Mouse (Mus musculus): ENCODE measurements around the gene Tshz2. TPM values are rescaled to one million over a fixed set of nuclear protein-coding genes. Genes with fewer than 3 reads are reported as not detected.

The Tshz2 gene
- polyA plus RNA-seq, 1 experiment from 2014 or later, result 20.1 TPM

DNA sequence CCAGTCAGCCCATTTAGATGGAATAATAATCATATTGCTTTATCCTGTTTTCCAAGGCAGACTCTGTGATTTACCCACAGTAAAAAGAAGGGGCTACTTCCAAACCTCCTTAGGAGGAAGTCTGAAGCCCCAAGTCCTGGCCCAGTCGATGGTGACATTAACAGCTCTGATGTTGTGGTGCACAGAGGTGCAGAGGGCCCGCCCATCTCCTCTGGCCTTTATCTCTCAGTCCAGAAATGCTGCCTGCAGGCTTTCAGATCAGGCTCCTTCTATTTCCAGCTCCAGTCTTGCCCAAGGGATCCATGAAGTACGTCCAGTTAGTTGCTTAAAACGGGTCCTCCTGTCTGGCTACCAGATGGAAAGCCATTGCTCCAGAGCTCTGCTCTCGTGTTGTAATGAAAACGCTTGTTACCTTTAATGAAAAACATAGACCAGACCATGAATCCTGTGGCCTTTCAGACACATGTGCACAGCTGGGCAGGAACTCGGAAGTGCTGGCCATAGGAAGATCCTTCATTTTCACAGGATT lies 114.4 kb downstream of the Tshz2 start:
- no peak overlapping the region for H3K27ac ChIP-seq (ENCODE audit: low read length)
- no peaks in the 10 kb centered on the region for H3K27me3 ChIP-seq (ENCODE audit: control insufficient read depth, insufficient read depth, low read length)
- no peaks in the 10 kb centered on the region for H3K36me3 ChIP-seq (ENCODE audit: control insufficient read depth, insufficient read depth, low read length)
- no peak overlapping the region for H3K4me3 ChIP-seq (ENCODE audit: low read depth, low read length)
- WGBS, result 85% methylated on average over 7 of the region's 7 CpGs
- H3K4me2 ChIP-seq (replicated peaks; ENCODE audit: low read depth, low read length), result no peak overlapping the region
- H3K9ac ChIP-seq (replicated peaks; ENCODE audit: low read depth, low read length), result no peak overlapping the region
- no peaks in the 10 kb centered on the region for H3K9me3 ChIP-seq (ENCODE audit: control insufficient read depth, low read depth, low read length)
- peaks cover 22% of the 10 kb centered on the region for H3K4me1 ChIP-seq (ENCODE audit: control insufficient read depth, insufficient read depth, low read length)
- ATAC-seq (ENCODE audit: insufficient number of reproducible peaks, insufficient read depth, low FRiP score, low read depth), result no peak

DNA sequence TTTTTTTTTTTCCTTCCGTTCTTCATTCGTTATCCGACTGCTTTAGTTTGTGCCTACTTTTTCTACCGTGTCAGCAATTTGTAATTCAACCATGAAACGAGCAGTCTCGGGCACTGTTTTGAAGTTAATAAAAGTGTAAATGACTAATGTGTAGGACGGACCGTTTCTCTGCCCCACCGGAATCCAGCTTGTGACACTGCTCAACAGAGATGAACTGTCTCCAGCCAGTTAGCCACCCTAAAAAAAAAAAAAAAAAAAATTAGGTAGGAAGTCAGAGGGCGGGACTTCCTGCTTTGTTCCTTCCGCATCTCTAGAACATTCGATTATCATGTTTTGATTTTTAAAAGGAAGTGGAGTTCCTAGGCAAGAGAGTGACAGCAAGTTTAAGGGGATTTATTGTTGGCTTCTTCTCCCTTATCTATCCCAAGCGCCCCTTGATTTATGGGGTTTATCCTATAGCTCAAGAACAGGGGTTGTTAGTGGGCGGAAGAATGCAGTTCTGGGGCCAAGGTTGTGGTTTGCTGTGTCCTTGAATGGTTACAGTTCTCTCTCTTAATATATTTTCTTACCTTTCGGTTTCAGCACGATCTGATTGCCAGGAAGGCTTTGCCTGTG lies 116.6 kb downstream of the Tshz2 start:
- no peak overlapping the region for H3K9ac ChIP-seq (replicated peaks; ENCODE audit: low read depth, low read length)
- H3K4me1 ChIP-seq (ENCODE audit: control insufficient read depth, insufficient read depth, low read length), result peaks cover 15% of the 10 kb centered on the region
- H3K36me3 ChIP-seq (ENCODE audit: control insufficient read depth, insufficient read depth, low read length), result no peaks in the 10 kb centered on the region
- no peaks in the 10 kb centered on the region for H3K27me3 ChIP-seq (ENCODE audit: control insufficient read depth, insufficient read depth, low read length)
- no peaks in the 10 kb centered on the region for H3K9me3 ChIP-seq (ENCODE audit: control insufficient read depth, low read depth, low read length)
- no peak overlapping the region for H3K4me3 ChIP-seq (ENCODE audit: low read depth, low read length)
- H3K27ac ChIP-seq (ENCODE audit: low read length), result no peak overlapping the region
- no peak overlapping the region for H3K4me2 ChIP-seq (replicated peaks; ENCODE audit: low read depth, low read length)
- ATAC-seq (ENCODE audit: insufficient number of reproducible peaks, insufficient read depth, low FRiP score, low read depth), result no peak
- 54% methylated on average over 16 of the region's 16 CpGs for WGBS

DNA sequence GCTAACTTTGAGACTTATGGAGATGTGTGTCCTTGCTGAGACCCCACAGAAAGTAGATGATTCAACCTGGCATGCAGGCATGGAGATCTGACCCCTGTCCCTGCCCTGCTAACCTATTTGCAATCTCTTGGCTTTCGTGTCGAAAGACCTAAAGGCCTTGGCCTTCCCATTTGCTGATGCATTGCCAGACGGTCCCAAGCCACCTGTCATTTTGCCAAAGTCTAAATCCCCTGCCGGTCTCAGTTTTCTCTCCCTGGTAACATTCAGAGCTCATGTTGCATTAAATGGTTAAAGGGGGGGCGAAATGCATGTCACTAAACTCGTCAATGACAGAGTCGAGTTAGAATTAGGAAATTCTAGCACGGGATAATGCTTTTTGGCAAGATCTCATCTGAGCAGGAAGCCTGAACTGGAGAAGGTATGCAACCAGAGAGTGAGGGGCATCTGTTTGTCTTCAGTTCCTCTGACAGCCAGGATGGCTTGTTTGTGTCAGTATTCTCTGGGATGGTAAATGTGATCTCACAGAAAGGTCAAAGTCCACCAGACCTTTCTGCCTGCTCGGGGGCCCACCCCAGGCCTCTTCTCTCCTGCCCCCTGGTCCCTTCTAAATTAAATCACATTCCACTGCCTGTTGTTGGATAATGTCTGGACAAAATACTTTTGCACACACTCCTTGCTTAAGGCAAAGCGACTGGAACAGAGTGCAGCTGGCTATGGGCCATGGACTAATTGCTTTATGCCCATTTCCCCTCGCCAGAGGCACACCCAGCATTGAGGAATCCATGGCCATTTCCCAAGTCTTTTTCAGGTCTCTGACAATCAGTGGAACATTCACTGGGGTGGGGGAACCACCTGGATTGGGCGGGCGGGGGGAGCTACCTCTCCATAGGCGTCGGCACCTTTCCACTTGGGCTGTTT lies 118.0 kb downstream of the Tshz2 start:
- H3K9ac ChIP-seq (replicated peaks; ENCODE audit: low read depth, low read length), result no peak overlapping the region
- H3K27ac ChIP-seq (ENCODE audit: low read length), result peak overlapping the region; percentile 66
- no peaks in the 10 kb centered on the region for H3K36me3 ChIP-seq (ENCODE audit: control insufficient read depth, insufficient read depth, low read length)
- H3K4me2 ChIP-seq (replicated peaks; ENCODE audit: low read depth, low read length), result no peak overlapping the region
- H3K9me3 ChIP-seq (ENCODE audit: control insufficient read depth, low read depth, low read length), result no peaks in the 10 kb centered on the region
- H3K4me1 ChIP-seq (ENCODE audit: control insufficient read depth, insufficient read depth, low read length), result peaks cover 19% of the 10 kb centered on the region
- H3K4me3 ChIP-seq (ENCODE audit: low read depth, low read length), result no peak overlapping the region
- WGBS, result 26% methylated on average over 15 of the region's 15 CpGs
- ATAC-seq (ENCODE audit: insufficient number of reproducible peaks, insufficient read depth, low FRiP score, low read depth), result peak; percentile 59; the same call in 1 of the 2 replicates
- H3K27me3 ChIP-seq (ENCODE audit: control insufficient read depth, insufficient read depth, low read length), result no peaks in the 10 kb centered on the region

DNA sequence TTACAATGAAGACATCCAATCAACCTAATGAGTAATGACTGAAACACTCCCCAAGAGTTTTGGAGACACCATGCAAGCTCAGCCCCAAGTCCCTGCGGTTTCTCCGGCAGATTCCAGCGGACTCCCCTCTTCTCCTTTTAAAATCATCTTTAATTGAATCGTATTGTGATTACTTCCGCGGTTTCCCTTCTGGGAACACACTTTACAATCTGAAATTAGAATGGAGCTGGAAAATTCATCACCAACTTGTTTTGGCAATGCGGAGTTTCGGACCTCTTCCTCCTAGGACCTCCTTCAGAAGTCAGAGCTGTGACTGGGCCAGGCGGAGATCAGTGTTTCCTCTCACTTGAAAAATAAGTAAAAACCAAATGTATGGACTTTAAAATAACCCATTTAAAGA lies 119.3 kb downstream of the Tshz2 start:
- Histone ChIP-seq H3K9me3 (ENCODE audit: control insufficient read depth, low read depth, low read length) (no peaks in the 10 kb centered on the region), H3K36me3 (ENCODE audit: control insufficient read depth, insufficient read depth, low read length) (no peaks in the 10 kb centered on the region), H3K4me2 (replicated peaks; ENCODE audit: low read depth, low read length) (no peak overlapping the region), H3K27me3 (ENCODE audit: control insufficient read depth, insufficient read depth, low read length) (no peaks in the 10 kb centered on the region), H3K9ac (replicated peaks; ENCODE audit: low read depth, low read length) (no peak overlapping the region), H3K4me1 (ENCODE audit: control insufficient read depth, insufficient read depth, low read length) (peaks cover 20% of the 10 kb centered on the region), H3K4me3 (ENCODE audit: low read depth, low read length) (no peak overlapping the region), H3K27ac (ENCODE audit: low read length) (no peak overlapping the region)
- ATAC-seq (ENCODE audit: insufficient number of reproducible peaks, insufficient read depth, low FRiP score, low read depth), result no peak
- 84% methylated on average over 9 of the region's 9 CpGs for WGBS

DNA sequence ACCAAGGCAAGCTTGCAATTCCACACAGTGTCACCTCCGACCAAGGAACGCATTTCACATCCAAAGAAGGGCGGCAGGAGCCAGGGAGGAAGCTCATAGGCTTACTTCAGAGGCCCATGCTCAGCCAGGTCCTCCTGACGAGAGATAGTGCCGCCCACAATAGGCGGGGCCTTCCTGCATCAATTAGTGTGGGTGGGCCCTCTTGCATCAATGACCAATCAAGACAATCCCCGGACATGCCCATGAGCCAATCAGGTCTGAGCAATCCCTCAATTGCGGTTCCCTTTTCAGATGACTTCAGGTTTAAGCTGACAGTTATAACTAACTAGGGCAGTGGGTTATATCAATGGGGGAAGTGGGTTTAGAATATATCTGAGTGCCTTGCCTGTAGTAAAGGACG lies 120.6 kb downstream of the Tshz2 start:
- no peaks in the 10 kb centered on the region for H3K27me3 ChIP-seq (ENCODE audit: control insufficient read depth, insufficient read depth, low read length)
- H3K4me1 ChIP-seq (ENCODE audit: control insufficient read depth, insufficient read depth, low read length), result peaks cover 30% of the 10 kb centered on the region
- H3K4me2 ChIP-seq (replicated peaks; ENCODE audit: low read depth, low read length), result no peak overlapping the region
- no peaks in the 10 kb centered on the region for H3K36me3 ChIP-seq (ENCODE audit: control insufficient read depth, insufficient read depth, low read length)
- H3K27ac ChIP-seq (ENCODE audit: low read length), result no peak overlapping the region
- H3K9ac ChIP-seq (replicated peaks; ENCODE audit: low read depth, low read length), result no peak overlapping the region
- ATAC-seq (ENCODE audit: insufficient number of reproducible peaks, insufficient read depth, low FRiP score, low read depth), result no peak
- WGBS, result 91% methylated on average over 9 of the region's 9 CpGs
- no peak overlapping the region for H3K4me3 ChIP-seq (ENCODE audit: low read depth, low read length)
- no peaks in the 10 kb centered on the region for H3K9me3 ChIP-seq (ENCODE audit: control insufficient read depth, low read depth, low read length)

DNA sequence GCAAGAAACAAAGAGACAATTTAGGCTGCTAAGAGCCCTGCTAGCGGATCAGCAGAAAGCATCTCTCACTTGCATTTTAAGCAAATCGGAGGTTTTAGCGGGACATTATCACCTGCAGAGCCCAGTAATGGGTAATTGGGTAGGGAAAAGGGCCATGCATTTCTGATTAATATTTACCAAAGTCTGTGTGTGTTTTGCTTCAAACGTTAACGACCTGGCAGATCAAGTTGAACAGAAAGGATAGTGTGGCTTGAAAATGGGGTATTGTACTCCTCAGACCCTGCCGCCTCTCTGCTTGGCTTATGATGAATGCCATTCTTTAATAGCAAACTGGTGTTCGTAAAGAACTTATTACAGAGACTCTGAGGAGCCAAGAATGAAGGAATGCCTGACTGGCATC lies 122.3 kb downstream of the Tshz2 start:
- ATAC-seq (ENCODE audit: insufficient number of reproducible peaks, insufficient read depth, low FRiP score, low read depth), result no peak
- Histone ChIP-seq H3K4me1 (ENCODE audit: control insufficient read depth, insufficient read depth, low read length) (peaks cover 34% of the 10 kb centered on the region), H3K27ac (ENCODE audit: low read length) (no peak overlapping the region), H3K4me2 (replicated peaks; ENCODE audit: low read depth, low read length) (no peak overlapping the region), H3K27me3 (ENCODE audit: control insufficient read depth, insufficient read depth, low read length) (no peaks in the 10 kb centered on the region), H3K36me3 (ENCODE audit: control insufficient read depth, insufficient read depth, low read length) (no peaks in the 10 kb centered on the region), H3K9me3 (ENCODE audit: control insufficient read depth, low read depth, low read length) (peaks cover 3% of the 10 kb centered on the region; the same call in 1 of the 2 replicates), H3K9ac (replicated peaks; ENCODE audit: low read depth, low read length) (no peak overlapping the region), H3K4me3 (ENCODE audit: low read depth, low read length) (no peak overlapping the region)
- 35% methylated on average over 7 of the region's 7 CpGs for WGBS

DNA sequence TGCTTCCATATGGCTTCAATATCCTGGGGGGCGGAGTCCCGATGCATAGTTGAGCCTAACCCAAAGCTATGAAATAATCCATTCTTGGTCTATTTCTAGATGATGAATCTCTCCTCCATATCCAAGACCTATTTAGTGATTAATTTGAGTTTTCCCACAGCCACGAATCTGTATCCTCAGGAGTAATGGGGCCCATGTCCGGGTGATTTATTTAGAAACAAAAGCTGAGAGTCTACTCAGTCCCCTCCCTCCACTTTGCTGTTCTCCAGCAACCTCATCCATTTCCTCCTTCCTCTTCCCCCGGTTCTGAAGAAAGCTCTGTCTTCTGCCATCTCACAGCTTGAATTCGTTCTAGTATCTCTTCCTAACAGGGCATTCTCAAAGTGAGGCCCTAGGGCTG lies 125.3 kb downstream of the Tshz2 start:
- Histone ChIP-seq H3K9me3 (ENCODE audit: control insufficient read depth, low read depth, low read length) (peaks cover 3% of the 10 kb centered on the region; the same call in 1 of the 2 replicates), H3K27ac (ENCODE audit: low read length) (peak overlapping the region; percentile 63; the same call in 1 of the 2 replicates), H3K9ac (replicated peaks; ENCODE audit: low read depth, low read length) (no peak overlapping the region), H3K36me3 (ENCODE audit: control insufficient read depth, insufficient read depth, low read length) (no peaks in the 10 kb centered on the region), H3K4me3 (ENCODE audit: low read depth, low read length) (no peak overlapping the region), H3K4me2 (replicated peaks; ENCODE audit: low read depth, low read length) (no peak overlapping the region), H3K27me3 (ENCODE audit: control insufficient read depth, insufficient read depth, low read length) (no peaks in the 10 kb centered on the region), H3K4me1 (ENCODE audit: control insufficient read depth, insufficient read depth, low read length) (peaks cover 20% of the 10 kb centered on the region)
- WGBS, result 45% methylated on average over 6 of the region's 6 CpGs
- ATAC-seq (ENCODE audit: insufficient number of reproducible peaks, insufficient read depth, low FRiP score, low read depth), result peak; percentile 57; the same call in 1 of the 2 replicates

DNA sequence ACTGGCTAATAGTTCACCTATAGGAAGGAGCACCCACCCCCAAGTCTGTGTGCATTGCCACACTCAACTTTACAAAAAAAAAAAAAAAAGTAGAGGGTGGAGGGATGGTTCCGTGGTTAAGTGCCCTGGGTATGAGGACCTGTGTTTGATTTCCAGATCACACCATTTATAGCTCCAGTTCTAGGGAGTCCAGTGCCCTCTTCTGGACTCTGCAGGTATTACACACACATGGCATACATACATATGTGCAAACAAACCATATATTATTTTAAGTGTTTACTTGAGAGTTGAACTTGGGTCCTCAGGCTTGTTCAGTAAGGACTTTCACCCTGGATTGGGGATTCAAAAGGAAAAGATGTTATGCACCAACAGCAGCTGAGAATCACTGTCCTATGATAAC lies 127.3 kb downstream of the Tshz2 start:
- Histone ChIP-seq H3K4me2 (replicated peaks; ENCODE audit: low read depth, low read length) (no peak overlapping the region), H3K27ac (ENCODE audit: low read length) (no peak overlapping the region), H3K9ac (replicated peaks; ENCODE audit: low read depth, low read length) (no peak overlapping the region), H3K4me1 (ENCODE audit: control insufficient read depth, insufficient read depth, low read length) (peaks cover 20% of the 10 kb centered on the region), H3K27me3 (ENCODE audit: control insufficient read depth, insufficient read depth, low read length) (no peaks in the 10 kb centered on the region), H3K9me3 (ENCODE audit: control insufficient read depth, low read depth, low read length) (peaks cover 3% of the 10 kb centered on the region; the same call in 1 of the 2 replicates), H3K4me3 (ENCODE audit: low read depth, low read length) (no peak overlapping the region), H3K36me3 (ENCODE audit: control insufficient read depth, insufficient read depth, low read length) (no peaks in the 10 kb centered on the region)
- no peak for ATAC-seq (ENCODE audit: insufficient number of reproducible peaks, insufficient read depth, low FRiP score, low read depth)
- WGBS, result 100% methylated on average over 1 of the region's 1 CpGs

All from stomach, embryonic 14.5 days (tissue).